Mouse (Mus musculus) myocyte (in vitro differentiated cells): ENCODE measurements at regions not wholly inside any gene's neighbourhood (a gene's known extent, or its start where the extent isn't known, plus 50 kb on each side); places are given as distances from the start of the nearest gene placed in this dataset.

Experiments used
- MAX ChIP-seq: IDR thresholded peaks from one replicate; pipeline ENCODE4 v1.6.1; 2011; ENCODE audit warnings: low read depth, mild to moderate bottlenecking, control low read depth
- MYOD1 ChIP-seq, 3 experiments: IDR thresholded peaks; one replicate each; pipeline ENCODE4 v1.6.1; 2011; ENCODE audit warnings: control low read depth in 2 of 3, low read depth in 2 of 3, mild to moderate bottlenecking in 2 of 3, moderate library complexity in 1 of 3; ENCODE audit not compliant: insufficient read length in 2 of 3, control insufficient read depth in 1 of 3
- MYOG ChIP-seq, 3 experiments: IDR thresholded peaks; one replicate each; pipeline ENCODE4 v1.6.1; 2011; ENCODE audit warnings: control low read depth in 2 of 3, low read depth in 2 of 3, mild to moderate bottlenecking in 2 of 3; ENCODE audit not compliant: insufficient read length in 2 of 3, control insufficient read depth in 1 of 3, insufficient read depth in 1 of 3
- POLR2A ChIP-seq: IDR thresholded peaks from one replicate; pipeline ENCODE4 v1.6.1; 2011; ENCODE audit warnings: low read depth, mild to moderate bottlenecking, control low read depth, moderate library complexity; ENCODE audit not compliant: insufficient read length
- REST ChIP-seq: IDR thresholded peaks from one replicate; pipeline ENCODE4 v1.6.1; 2011; ENCODE audit warnings: mild to moderate bottlenecking, control low read depth, moderate library complexity; ENCODE audit not compliant: insufficient read depth, insufficient read length
- TCF12 ChIP-seq: IDR thresholded peaks from one replicate; pipeline ENCODE4 v1.6.1; 2011; ENCODE audit warnings: mild to moderate bottlenecking, control low read depth; ENCODE audit not compliant: poor library complexity, insufficient read depth, severe bottlenecking
- USF1 ChIP-seq: IDR thresholded peaks from one replicate; pipeline ENCODE4 v1.6.1; 2011; ENCODE audit warnings: low read depth, mild to moderate bottlenecking, control low read depth, moderate library complexity

- no peak for TF ChIP-seq POLR2A
- no peak for TF ChIP-seq MYOG (IDR thresholded peaks at IDR 0.05; ENCODE audit: control insufficient read depth in 1 of 3, insufficient read depth in 1 of 3, insufficient read length in 2 of 3, low read depth in 2 of 3)
- TF ChIP-seq TCF12 = no peak
- TF ChIP-seq MAX = no peak
- no peak for TF ChIP-seq MYOD1 (IDR thresholded peaks at IDR 0.05; ENCODE audit: control insufficient read depth in 1 of 3, insufficient read length in 2 of 3, low read depth in 2 of 3)
- no peak for TF ChIP-seq REST
- TF ChIP-seq USF1 = no peak
Measured at GRCm38 (mm10) chr4:142474018-142474417, 234.8 kb upstream of the Kazn start.
